Mouse (Mus musculus) liver, adult 2 months (tissue): ENCODE results near the gene Spag4.

Experiments
- CTCF ChIP-seq: fragments of 200-500 bp; IDR thresholded peaks from 2 replicates; pipeline ENCODE4 v1.5.1; 2011; ENCODE audit warnings: low read depth, low read length, control low read depth
- POLR2A ChIP-seq: fragments of 200-500 bp; IDR thresholded peaks from 2 replicates; pipeline ENCODE4 v1.6.1; 2011; ENCODE audit warnings: low read length, control low read depth; ENCODE audit not compliant: insufficient read depth; ENCODE audit errors: extremely low read depth

- no peak for TF ChIP-seq POLR2A
- no peak for TF ChIP-seq CTCF
Observed at GRCm38 (mm10) chr2:156025482-156025881, 39.5 kb upstream of the Spag4 start.
